Mouse (Mus musculus): Measurements from ENCODE around the gene 6430531B16Rik.

6430531B16Rik gene

DNA sequence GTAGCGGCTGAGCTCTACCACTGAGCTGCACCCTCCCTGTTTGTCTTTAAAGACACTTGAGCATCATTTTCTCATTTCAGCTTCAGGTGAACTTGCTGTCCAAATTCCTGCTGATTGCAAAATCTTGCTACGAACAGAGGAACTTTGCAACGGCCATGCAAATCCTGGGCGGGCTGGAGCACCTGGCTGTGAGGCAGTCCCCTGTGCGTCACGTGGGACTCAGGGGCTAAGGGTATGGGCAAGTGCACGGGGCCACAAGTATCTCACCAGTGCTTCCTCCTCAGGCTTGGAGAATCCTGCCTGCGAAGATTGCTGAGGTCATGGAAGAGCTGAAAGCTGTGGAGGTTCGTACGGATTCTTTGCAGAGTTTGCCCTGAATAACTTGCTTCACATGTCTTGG lies 41.9 kb downstream of the 6430531B16Rik start:
- no peak for DNase-seq

DNA sequence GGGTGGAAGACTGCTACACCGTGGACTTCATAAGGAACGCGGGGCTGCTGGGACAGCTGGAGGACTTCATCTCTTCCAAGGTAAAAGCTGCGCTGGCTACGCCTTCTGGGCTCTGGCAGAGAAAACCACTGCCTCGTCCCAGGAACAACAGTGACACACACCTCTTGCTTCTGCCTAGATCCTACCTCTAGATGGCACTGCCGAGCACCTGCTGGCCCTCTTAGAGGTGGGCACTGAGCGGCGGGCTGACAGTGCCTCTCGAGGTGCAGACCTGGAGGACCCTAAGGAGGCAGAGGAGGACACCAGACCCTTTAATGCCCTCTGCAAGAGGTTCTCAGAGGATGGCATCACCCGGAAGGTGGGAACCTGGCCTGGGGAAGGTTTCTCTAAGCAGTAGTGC lies 47.8 kb downstream of the 6430531B16Rik start:
- no peak for DNase-seq
